Mouse (Mus musculus) neural tube, embryonic 15.5 days (tissue): ENCODE measurements around the gene Ugdh. TPM values are rescaled to one million over a fixed set of nuclear protein-coding genes. Genes with fewer than 3 reads are reported as not detected.
"Not testable (repeated sequence)": the region's sequence is repeated elsewhere in the genome, so short reads cannot be mapped to it uniquely, and the experiment has no call there.

Experiments
- ATAC-seq: fragments of 200-750 bp; cut with Nextera tagmentation; 2 replicates; pipeline ENCODE4 v1.8.0; 2017; ENCODE audit warnings: mild to moderate bottlenecking, moderate TSS enrichment, moderate library complexity; ENCODE audit not compliant: low FRiP score
- H3K27ac ChIP-seq: fragments of 300-500 bp; sonication (generic); replicated peaks from 2 replicates; pipeline ENCODE4 v1.5.1; 2015; ENCODE audit warnings: mild to moderate bottlenecking, inconsistent platforms
- H3K27me3 ChIP-seq: fragments of 300-500 bp; sonication (generic); replicated peaks from 2 replicates; pipeline ENCODE4 v1.6.1; 2015; ENCODE audit warnings: inconsistent platforms
- H3K36me3 ChIP-seq: fragments of 300-500 bp; sonication (generic); 2 replicates; pipeline ENCODE4 v1.6.1; 2015; ENCODE audit warnings: inconsistent platforms
- H3K4me1 ChIP-seq: fragments of 300-500 bp; sonication (generic); 2 replicates; pipeline ENCODE4 v1.6.1; 2015; ENCODE audit warnings: inconsistent platforms
- H3K4me2 ChIP-seq: fragments of 300-500 bp; sonication (generic); 2 replicates; pipeline ENCODE4 v1.6.1; 2015; ENCODE audit warnings: inconsistent platforms, mild to moderate bottlenecking, moderate library complexity
- H3K4me3 ChIP-seq: fragments of 300-500 bp; sonication (generic); replicated peaks from 2 replicates; pipeline ENCODE4 v1.5.1; 2015; ENCODE audit warnings: mild to moderate bottlenecking, inconsistent platforms
- H3K9ac ChIP-seq: fragments of 300-500 bp; sonication (generic); replicated peaks from 2 replicates; pipeline ENCODE4 v1.6.1; 2015; ENCODE audit warnings: mild to moderate bottlenecking, inconsistent platforms
- H3K9me3 ChIP-seq: fragments of 300-500 bp; sonication (generic); replicated peaks from 2 replicates; pipeline ENCODE4 v1.6.1; 2016; ENCODE audit warnings: inconsistent platforms
- WGBS: fragments of 180-500 bp; shearing (Covaris S2); methylation state at CpG from one replicate; pipeline ENCODE4 v1.1.7; 2015; ENCODE audit warnings: mixed read lengths; 5-methylcytosine and 5-hydroxymethylcytosine counted together
- polyA plus RNA-seq: library from polyadenylated mRNA; unstranded; fragments of >200 nt; fragmentation: Nextera tagmentation; extraction: Ambion mirVana; gene quantifications from 2 replicates; pipeline ENCODE4 v1.2.1, GENCODE M21; 2015

Gene Ugdh
- 44.1 and 63.4 TPM in 2 replicates for polyA plus RNA-seq

DNA sequence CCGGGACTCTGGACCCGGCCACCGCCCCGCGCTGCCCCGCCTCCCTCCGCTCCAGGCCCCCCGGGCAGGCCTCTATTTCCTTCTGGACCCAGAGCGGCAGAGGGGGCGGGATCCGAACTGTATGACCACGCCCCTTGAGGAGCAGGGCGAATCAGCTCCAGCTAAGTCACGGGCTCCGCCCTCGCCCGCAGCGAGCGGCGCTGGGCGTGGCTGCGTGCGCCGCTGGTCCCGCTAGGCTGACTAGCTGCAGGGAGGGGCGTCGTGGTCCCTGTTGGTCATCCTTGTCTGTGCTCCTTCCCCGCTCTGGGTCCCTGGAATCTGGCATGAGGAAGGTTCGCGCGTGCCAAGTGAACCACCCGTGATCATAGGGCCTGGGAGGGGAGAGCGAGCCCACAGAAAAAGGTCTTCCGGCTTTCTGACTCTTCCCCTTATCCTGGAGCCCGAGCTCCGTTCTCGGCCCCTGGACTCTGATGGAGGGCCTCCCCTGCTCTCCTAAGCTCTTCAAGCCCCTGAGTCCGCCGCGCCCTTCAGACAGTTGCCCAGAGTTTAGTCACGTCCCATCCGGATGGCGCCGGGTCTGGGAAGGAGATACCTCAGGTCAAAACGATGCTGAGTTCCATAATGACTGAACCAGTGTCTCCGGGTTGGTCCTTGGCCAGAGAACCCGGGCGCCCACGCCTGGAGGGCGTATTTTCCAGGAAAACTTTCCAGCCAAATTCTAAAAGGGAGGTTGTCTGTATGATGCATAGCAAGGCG, at the start of gene Ugdh:
TSS of gene Ugdh (minus strand) at position 144 of the 756 bp plus-strand sequence.
- peak within 1 kb of the TSS; percentile 90 for H3K27ac ChIP-seq
- ATAC-seq, result peak; percentile 98
- peaks cover 30% of the 10 kb centered on the region for H3K4me1 ChIP-seq
- H3K36me3 ChIP-seq, result no peaks in the 10 kb centered on the region
- H3K9ac ChIP-seq, result peak within 1 kb of the TSS; percentile 89
- H3K4me3 ChIP-seq, result peak within 1 kb of the TSS; percentile 69
- under 1% methylated on average over 51 of the region's 51 CpGs for WGBS
- H3K27me3 ChIP-seq, result no peaks in the 10 kb centered on the region
- peak within 1 kb of the TSS; percentile 86 for H3K4me2 ChIP-seq
- H3K9me3 ChIP-seq, result no peaks in the 10 kb centered on the region

DNA sequence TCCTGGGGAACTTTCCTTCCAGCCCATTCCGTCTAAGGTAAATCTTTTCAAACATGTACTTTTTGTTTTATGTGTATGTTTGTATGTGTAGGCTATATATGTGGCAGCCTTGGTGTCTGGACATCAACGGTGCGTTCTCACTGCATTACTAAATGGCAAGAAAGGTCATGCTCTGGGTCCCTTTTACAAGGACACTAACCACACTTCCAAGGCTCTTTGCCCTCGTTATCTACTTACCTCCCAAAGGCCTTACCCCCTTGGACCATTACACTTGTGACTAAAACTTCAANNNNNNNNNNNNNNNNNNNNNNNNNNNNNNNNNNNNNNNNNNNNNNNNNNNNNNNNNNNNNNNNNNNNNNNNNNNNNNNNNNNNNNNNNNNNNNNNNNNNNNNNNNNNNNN, 47.2 kb upstream of the Ugdh start:
- no peak for ATAC-seq
- Histone ChIP-seq H3K4me1 (peaks cover 2% of the 10 kb centered on the region; the same call in 1 of the 2 replicates), H3K9me3 (no peaks in the 10 kb centered on the region), H3K27ac (no peak overlapping the region), H3K9ac (no peak overlapping the region), H3K27me3 (no peaks in the 10 kb centered on the region), H3K4me3 (no peak overlapping the region), H3K4me2 (no peak overlapping the region), H3K36me3 (no peaks in the 10 kb centered on the region)
- 84% methylated on average over 4 of the region's 4 CpGs for WGBS

DNA sequence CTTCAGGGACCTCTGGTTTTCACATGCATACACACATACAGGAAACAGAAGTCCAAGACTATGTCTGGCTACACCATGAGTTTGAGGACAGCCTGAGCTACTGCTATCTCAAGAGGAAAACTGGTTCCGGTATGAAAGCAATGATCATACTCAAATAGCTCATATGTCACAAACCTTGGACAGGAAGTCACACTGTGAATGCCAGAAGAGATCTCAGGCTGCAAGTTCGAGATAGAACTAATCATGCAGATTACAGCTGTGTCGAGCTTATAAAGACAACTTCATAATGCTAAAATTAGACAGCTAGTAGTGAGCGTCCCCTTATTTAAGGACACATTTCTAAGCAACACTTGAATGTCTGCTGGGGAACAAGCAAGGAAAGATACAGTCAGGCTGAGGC, 44.8 kb upstream of the Ugdh start:
- Histone ChIP-seq H3K4me2 (no peak overlapping the region), H3K36me3 (no peaks in the 10 kb centered on the region), H3K27me3 (no peaks in the 10 kb centered on the region), H3K4me1 (no peaks in the 10 kb centered on the region), H3K9ac (no peak overlapping the region), H3K9me3 (no peaks in the 10 kb centered on the region), H3K4me3 (no peak overlapping the region), H3K27ac (no peak overlapping the region)
- 85% methylated on average over 4 of the region's 4 CpGs for WGBS
- ATAC-seq, result no peak

DNA sequence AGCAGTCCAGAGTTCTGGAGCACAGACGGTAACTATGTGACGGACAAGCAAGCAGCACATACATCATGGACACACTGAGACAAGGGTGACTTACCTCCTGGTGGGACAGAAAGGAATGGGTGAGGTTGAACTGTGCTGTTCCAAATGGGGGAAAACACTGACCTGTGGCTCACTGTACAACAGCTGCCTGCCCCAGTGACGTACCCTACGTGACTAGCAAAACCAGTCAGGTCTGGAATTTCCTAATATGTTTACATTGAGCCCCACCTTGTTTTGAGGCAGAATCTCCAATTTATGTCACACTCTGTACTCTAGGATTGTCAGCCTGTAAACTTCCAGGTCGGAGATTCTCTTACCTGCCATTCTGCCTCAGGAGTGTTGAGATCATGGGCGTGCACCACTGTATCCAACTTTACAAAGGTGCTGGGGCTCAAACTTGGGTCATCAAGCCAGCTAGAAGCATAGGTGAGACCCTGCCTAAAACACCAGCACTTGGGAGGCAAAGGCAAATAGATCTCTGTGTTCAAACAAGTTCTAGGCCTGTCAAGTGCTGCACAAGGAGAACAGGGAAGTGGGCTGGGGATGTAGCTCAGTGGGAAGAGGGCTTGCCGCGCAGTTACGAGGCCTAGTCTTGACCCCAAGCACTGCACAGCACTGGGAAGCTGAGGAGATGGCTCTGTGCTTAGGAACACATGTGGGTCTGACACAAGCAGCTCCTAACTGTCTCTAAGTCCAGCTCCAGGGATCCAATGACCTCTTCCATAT, 44.1 kb upstream of the Ugdh start:
- no peak overlapping the region for H3K4me3 ChIP-seq
- WGBS, result 92% methylated on average over 9 of the region's 9 CpGs
- no peaks in the 10 kb centered on the region for H3K36me3 ChIP-seq
- no peak overlapping the region for H3K4me2 ChIP-seq
- ATAC-seq, result no peak
- H3K27ac ChIP-seq, result no peak overlapping the region
- H3K9ac ChIP-seq, result no peak overlapping the region
- H3K27me3 ChIP-seq, result no peaks in the 10 kb centered on the region
- no peaks in the 10 kb centered on the region for H3K9me3 ChIP-seq
- H3K4me1 ChIP-seq, result no peaks in the 10 kb centered on the region

DNA sequence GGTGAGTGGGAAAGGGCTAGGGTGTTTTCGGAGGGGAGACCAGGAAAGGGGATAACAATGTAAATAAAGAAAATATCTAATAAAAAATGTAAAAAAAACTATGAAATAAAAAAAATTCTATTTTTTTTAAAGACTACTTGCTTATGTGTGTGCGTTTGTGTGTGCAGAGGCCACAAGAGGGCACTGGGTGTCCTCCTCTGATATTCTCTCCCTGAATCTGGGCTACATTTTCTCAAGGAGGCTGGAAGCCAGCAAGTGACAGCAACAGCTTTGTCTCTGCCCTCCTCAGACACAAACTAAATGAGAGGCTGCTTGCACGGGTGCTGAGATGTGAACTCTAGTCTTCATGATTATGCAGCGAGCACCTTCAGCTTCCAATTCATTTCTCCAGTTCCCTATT, 42.5 kb upstream of the Ugdh start:
- H3K4me3 ChIP-seq, result no peak overlapping the region
- H3K9me3 ChIP-seq, result no peaks in the 10 kb centered on the region
- H3K36me3 ChIP-seq, result no peaks in the 10 kb centered on the region
- H3K4me1 ChIP-seq, result no peaks in the 10 kb centered on the region
- no peaks in the 10 kb centered on the region for H3K27me3 ChIP-seq
- WGBS, result 68% methylated on average over 4 of the region's 4 CpGs
- no peak overlapping the region for H3K27ac ChIP-seq
- no peak overlapping the region for H3K9ac ChIP-seq
- ATAC-seq, result no peak
- H3K4me2 ChIP-seq, result no peak overlapping the region

DNA sequence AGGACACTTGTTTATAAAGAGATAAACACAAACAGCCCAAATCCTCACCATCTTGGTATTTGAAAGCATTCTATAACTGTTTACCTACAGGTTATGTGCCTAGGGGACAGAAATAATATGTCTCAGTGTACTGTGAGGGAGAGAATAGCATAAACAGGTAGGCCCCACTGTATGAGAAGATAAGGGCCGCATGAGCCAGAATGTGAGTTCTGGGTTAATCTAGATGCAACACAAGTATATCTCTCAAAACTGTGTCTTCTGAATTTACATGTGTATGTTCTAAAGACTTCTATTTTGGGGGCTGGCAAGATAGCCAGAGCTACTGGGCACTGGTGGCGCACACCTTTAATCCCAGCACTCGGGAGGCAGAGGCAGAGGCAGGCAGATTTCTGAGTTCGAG, 41.0 kb upstream of the Ugdh start:
- not testable (repeated sequence) for H3K36me3 ChIP-seq, H3K27ac ChIP-seq, H3K27me3 ChIP-seq, H3K4me1 ChIP-seq, H3K9ac ChIP-seq, ATAC-seq, H3K4me3 ChIP-seq, H3K9me3 ChIP-seq, H3K4me2 ChIP-seq
- WGBS, result 96% methylated on average over 4 of the region's 4 CpGs

DNA sequence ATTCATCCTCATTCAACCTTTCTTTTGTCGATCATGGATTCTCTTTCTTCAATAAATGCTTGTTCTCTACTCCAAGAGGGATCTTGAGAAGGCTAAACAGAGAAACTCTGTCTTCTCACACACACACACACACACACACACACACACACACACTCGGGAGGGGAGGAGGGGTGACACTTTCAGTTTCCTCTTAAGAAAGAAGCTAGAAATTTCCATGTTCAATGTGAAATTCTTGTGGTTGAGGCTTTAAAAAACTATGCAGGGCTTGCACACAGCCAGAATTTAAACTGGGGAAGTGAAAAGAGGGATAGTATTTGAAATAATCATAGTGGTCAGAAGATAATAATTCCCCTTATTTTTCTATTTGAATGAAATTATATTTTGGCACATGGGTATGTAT, 40.1 kb upstream of the Ugdh start:
- Histone ChIP-seq H3K27me3 (no peaks in the 10 kb centered on the region), H3K4me3 (no peak overlapping the region), H3K36me3 (no peaks in the 10 kb centered on the region), H3K27ac (no peak overlapping the region), H3K4me1 (no peaks in the 10 kb centered on the region), H3K4me2 (no peak overlapping the region), H3K9ac (no peak overlapping the region), H3K9me3 (no peaks in the 10 kb centered on the region)
- ATAC-seq, result no peak
- 81% methylated on average over 2 of the region's 2 CpGs for WGBS

DNA sequence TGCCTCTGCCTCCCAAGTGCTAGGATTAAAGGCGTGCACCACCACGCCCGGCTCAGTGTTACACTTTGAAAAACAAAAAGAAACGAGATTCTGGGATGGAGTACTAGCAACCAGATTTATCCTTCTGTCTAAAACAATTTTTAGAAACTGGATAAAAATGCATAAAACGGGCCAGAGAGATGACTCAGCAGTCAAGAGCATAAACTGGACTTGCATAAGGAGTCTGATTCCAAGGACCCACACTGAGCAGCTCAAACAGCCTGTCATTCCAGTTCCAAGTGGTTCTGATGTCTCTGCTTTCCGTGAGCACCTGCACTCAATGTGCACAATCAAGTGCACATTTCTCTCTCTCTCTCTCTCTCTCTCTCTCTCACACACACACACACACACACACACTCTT, 34.0 kb upstream of the Ugdh start:
- Histone ChIP-seq H3K27me3 (no peaks in the 10 kb centered on the region), H3K36me3 (peaks cover 30% of the 10 kb centered on the region), H3K4me3 (no peak overlapping the region), H3K27ac (no peak overlapping the region), H3K4me2 (no peak overlapping the region), H3K9me3 (no peaks in the 10 kb centered on the region), H3K4me1 (no peaks in the 10 kb centered on the region), H3K9ac (no peak overlapping the region)
- WGBS, result 91% methylated on average over 6 of the region's 6 CpGs
- ATAC-seq, result no peak

DNA sequence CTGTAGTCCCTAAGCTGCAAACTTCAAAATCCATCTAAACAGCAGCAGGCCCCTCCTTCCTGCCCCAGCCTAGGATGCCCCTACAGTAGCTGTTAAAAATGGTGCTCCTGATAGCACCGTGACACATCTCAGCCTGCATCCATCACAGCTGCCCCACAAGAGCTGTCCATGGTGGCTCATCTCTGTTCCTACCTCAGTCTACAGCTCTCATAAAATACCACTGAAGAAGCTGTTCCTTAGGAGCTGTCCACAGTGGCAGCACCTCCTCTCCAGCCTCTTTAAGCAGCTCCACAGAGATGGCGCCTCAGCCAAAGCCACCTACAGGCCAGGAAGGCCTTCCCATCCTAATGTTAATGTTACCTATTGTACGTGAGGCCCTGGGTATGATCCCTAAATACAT, 31.2 kb upstream of the Ugdh start:
- Histone ChIP-seq H3K27me3 (no peaks in the 10 kb centered on the region), H3K27ac (no peak overlapping the region), H3K4me2 (no peak overlapping the region), H3K4me3 (no peak overlapping the region), H3K4me1 (no peaks in the 10 kb centered on the region), H3K9ac (no peak overlapping the region), H3K36me3 (peaks cover 35% of the 10 kb centered on the region), H3K9me3 (no peaks in the 10 kb centered on the region)
- no peak for ATAC-seq
- WGBS, result 81% methylated on average over 3 of the region's 3 CpGs

DNA sequence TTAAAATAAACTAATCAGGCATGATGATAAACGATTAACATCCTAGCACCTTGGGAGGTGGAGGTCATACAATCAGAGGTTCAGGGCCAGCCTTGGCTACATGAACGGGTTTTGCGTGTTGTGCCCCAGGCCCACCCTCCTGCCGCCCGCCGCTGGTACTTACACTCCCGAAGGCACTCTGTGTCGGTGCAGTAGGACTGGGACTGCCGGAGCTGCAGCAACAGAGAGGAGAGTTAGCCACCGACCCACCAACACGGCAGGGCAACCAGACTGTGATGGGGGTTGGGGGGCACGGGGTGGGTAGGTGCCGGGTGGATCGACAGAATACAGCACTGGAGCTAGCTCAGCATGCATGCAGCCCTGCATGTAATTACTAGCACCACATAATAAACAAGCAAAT, 24.6 kb upstream of the Ugdh start:
- no peak for ATAC-seq
- WGBS, result 88% methylated on average over 14 of the region's 14 CpGs
- Histone ChIP-seq H3K27me3 (no peaks in the 10 kb centered on the region), H3K36me3 (peaks cover 31% of the 10 kb centered on the region), H3K9me3 (no peaks in the 10 kb centered on the region), H3K27ac (no peak overlapping the region), H3K4me3 (no peak overlapping the region), H3K4me2 (no peak overlapping the region), H3K9ac (no peak overlapping the region), H3K4me1 (no peaks in the 10 kb centered on the region)

DNA sequence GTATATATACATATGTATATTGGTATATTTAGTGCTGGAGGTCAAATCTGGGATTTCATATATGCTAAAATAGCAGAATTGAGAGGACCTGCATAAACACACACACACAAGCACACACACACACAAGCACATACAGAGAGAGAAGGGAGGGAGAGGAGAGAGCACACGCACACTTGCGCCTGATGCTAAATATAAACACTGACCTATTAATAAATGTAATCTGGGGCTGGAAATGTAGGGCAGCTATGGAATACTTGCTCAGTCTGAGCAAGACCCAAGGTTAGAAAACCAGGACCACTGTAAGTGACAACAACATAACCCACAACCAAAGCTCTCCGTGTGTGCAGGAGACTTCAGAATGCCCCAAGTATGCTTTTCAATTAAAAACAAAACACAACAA, 23.7 kb upstream of the Ugdh start:
- no peaks in the 10 kb centered on the region for H3K27me3 ChIP-seq
- no peak overlapping the region for H3K4me2 ChIP-seq
- H3K27ac ChIP-seq, result no peak overlapping the region
- no peaks in the 10 kb centered on the region for H3K9me3 ChIP-seq
- ATAC-seq, result no peak
- no peak overlapping the region for H3K4me3 ChIP-seq
- H3K9ac ChIP-seq, result no peak overlapping the region
- H3K36me3 ChIP-seq, result peaks cover 29% of the 10 kb centered on the region; the same call in 1 of the 2 replicates
- 90% methylated on average over 3 of the region's 3 CpGs for WGBS
- H3K4me1 ChIP-seq, result no peaks in the 10 kb centered on the region

DNA sequence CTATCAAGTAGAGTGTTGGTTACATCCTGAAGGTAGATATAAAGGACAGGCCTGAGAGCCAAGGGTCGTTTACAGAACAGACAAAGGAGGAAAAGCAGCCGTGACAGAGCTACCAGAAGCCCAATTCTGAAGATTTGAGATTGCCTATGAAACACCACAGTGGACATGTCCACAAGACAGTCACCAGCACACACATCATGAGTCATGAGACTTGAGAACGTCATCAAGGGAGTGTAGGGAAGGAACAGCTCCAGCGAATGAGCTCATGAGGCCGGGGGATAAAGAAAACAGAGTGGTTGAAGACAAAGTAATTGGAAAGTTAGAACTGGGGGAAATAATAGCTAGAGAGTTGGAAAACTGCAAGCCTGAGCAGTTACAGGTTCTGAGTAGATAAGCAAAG, 22.1 kb upstream of the Ugdh start:
- H3K4me2 ChIP-seq, result no peak overlapping the region
- no peaks in the 10 kb centered on the region for H3K4me1 ChIP-seq
- no peak overlapping the region for H3K27ac ChIP-seq
- H3K4me3 ChIP-seq, result no peak overlapping the region
- peaks cover 26% of the 10 kb centered on the region; the same call in 1 of the 2 replicates for H3K36me3 ChIP-seq
- H3K9me3 ChIP-seq, result no peaks in the 10 kb centered on the region
- H3K9ac ChIP-seq, result no peak overlapping the region
- H3K27me3 ChIP-seq, result no peaks in the 10 kb centered on the region
- no peak for ATAC-seq
- WGBS, result 72% methylated on average over 5 of the region's 5 CpGs
